Mouse (Mus musculus) E14TG2a.4 (cell line): ENCODE results near the gene 4930432M17Rik.

Experiments
- CTCF ChIP-seq: conservative IDR thresholded peaks from 2 replicates; pipeline ENCODE4 v1.5.1; 2014; ENCODE audit warnings: low read length
- NANOG ChIP-seq: IDR thresholded peaks from 2 replicates; pipeline ENCODE4 v1.6.1; 2014; ENCODE audit warnings: borderline replicate concordance, low read length, mixed read lengths

- no peak for TF ChIP-seq CTCF
- no peak for TF ChIP-seq NANOG
These were observed 29.9 kb downstream of the 4930432M17Rik start for GRCm38 (mm10) chr3:121700364-121700952.
